Mouse (Mus musculus): Measurements from ENCODE around the gene Tusc2.

Tusc2 gene

GRCm38 (mm10) chr9:107581584-107581983, 18.5 kb downstream of the Tusc2 start:
- in situ Hi-C loops (cut with MboI, MseI), result no loop called here

- in situ Hi-C loops (cut with MboI, MseI), result no loop called here
Measured at GRCm38 (mm10) chr9:107582509-107583062, 19.5 kb downstream of the Tusc2 start.

- in situ Hi-C loops (cut with MboI, MseI), result no loop called here
Measured at GRCm38 (mm10) chr9:107583174-107583573, 20.1 kb downstream of the Tusc2 start.

- in situ Hi-C loops (cut with MboI, MseI), result no loop called here
Measured at GRCm38 (mm10) chr9:107586504-107586903, 23.4 kb downstream of the Tusc2 start.

- in situ Hi-C loops (cut with MboI, MseI), result no loop called here
Measured at GRCm38 (mm10) chr9:107586974-107587832, 24.1 kb downstream of the Tusc2 start, which contains the start of gene Ifrd2. Gene Ifrd2 (plus strand): TSS chr9:107587642.

GRCm38 (mm10) chr9:107587833-107588639, 25.0 kb downstream of the Tusc2 start:
- in situ Hi-C loops (cut with MboI, MseI), result no loop called here

- in situ Hi-C loops (cut with MboI, MseI), result no loop called here
Measured at GRCm38 (mm10) chr9:107590058-107590772, 27.2 kb downstream of the Tusc2 start.

GRCm38 (mm10) chr9:107590773-107591060, 27.7 kb downstream of the Tusc2 start:
- in situ Hi-C loops (cut with MboI, MseI), result no loop called here

- in situ Hi-C loops (cut with MboI, MseI), result no loop called here
Measured at GRCm38 (mm10) chr9:107593101-107593976, 30.3 kb downstream of the Tusc2 start.

- in situ Hi-C loops (cut with MboI, MseI), result no loop called here
Measured at GRCm38 (mm10) chr9:107594281-107595062, 31.4 kb downstream of the Tusc2 start.

- in situ Hi-C loops (cut with MboI, MseI), result no loop called here
Measured at GRCm38 (mm10) chr9:107596619-107597569, 33.8 kb downstream of the Tusc2 start.

GRCm38 (mm10) chr9:107598385-107598784, 35.3 kb downstream of the Tusc2 start:
- in situ Hi-C loops (cut with MboI, MseI), result no loop called here

- in situ Hi-C loops (cut with MboI, MseI), result no loop called here
Measured at GRCm38 (mm10) chr9:107599433-107599832, 36.4 kb downstream of the Tusc2 start.

- in situ Hi-C loops (cut with MboI, MseI), result loop anchor here in 1 of 2 experiments (5.0 kb wide), 2 partner anchors 42 to 77 kb away; partner anchors contain the start of gene Gnat1
Measured at GRCm38 (mm10) chr9:107599842-107600241, 36.8 kb downstream of the Tusc2 start.

GRCm38 (mm10) chr9:107600745-107601144, 37.7 kb downstream of the Tusc2 start:
- in situ Hi-C loops (cut with MboI, MseI), result loop anchor here in 1 of 2 experiments (5.0 kb wide), 2 partner anchors 42 to 77 kb away; partner anchors contain the start of gene Gnat1

GRCm38 (mm10) chr9:107601275-107601674, 38.2 kb downstream of the Tusc2 start:
- in situ Hi-C loops (cut with MboI, MseI), result loop anchor here in 1 of 2 experiments (5.0 kb wide), 2 partner anchors 41 to 76 kb away; partner anchors contain the start of gene Gnat1

- in situ Hi-C loops (cut with MboI, MseI), result loop anchor here in 1 of 2 experiments (5.0 kb wide), 2 partner anchors 40 to 75 kb away; partner anchors contain the start of gene Gnat1
Measured at GRCm38 (mm10) chr9:107602068-107602648, 39.1 kb downstream of the Tusc2 start.

- in situ Hi-C loops (cut with MboI, MseI), result loop anchor here in 1 of 2 experiments (5.0 kb wide), 2 partner anchors 39 to 74 kb away; partner anchors contain the start of gene Gnat1
Measured at GRCm38 (mm10) chr9:107603251-107603650, 40.2 kb downstream of the Tusc2 start.
